Mouse (Mus musculus) lung, adult 2 months (tissue): ENCODE measurements around the gene Trpm8.

ENCODE experiments used
- CTCF ChIP-seq: fragments of 200-500 bp; IDR thresholded peaks from 2 replicates; pipeline ENCODE4 v1.5.1; 2011; ENCODE audit warnings: mild to moderate bottlenecking, low read length, control low read depth; ENCODE audit not compliant: insufficient read depth
- POLR2A ChIP-seq: fragments of 200-500 bp; IDR thresholded peaks from 2 replicates; pipeline ENCODE4 v1.6.1; 2011; ENCODE audit warnings: low read depth, mild to moderate bottlenecking, control low read depth, low read length, borderline replicate concordance; ENCODE audit errors: extremely low read depth

DNA sequence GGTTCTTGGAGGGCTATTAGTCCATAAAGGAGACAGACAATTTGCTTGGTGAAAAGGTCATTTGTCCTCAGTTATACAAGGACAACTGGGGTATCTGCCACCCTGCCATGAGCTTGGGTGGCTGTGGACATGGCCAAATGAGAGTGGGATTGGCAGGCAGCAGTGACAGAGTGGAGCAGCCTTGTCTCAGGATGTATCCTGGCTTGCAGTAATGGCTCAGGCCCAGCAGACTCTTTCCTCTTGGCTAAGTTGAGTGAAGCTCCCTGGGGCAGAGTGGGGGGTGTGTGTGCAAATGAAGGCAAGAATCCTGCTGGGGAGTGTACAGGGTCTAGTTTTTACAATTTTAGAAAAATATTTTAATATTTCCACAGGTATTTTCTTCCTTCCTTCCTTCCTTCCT lies 44.7 kb downstream of the Trpm8 start:
- TF ChIP-seq CTCF (no peak), POLR2A (no peak)
